Mouse (Mus musculus): ENCODE data around the gene Rft1. TPM values are rescaled to one million over a fixed set of nuclear protein-coding genes. Genes with fewer than 3 reads are reported as not detected.

The Rft1 gene
- 13.0 and 13.5 TPM in 2 replicates for total RNA-seq (2017)

DNA sequence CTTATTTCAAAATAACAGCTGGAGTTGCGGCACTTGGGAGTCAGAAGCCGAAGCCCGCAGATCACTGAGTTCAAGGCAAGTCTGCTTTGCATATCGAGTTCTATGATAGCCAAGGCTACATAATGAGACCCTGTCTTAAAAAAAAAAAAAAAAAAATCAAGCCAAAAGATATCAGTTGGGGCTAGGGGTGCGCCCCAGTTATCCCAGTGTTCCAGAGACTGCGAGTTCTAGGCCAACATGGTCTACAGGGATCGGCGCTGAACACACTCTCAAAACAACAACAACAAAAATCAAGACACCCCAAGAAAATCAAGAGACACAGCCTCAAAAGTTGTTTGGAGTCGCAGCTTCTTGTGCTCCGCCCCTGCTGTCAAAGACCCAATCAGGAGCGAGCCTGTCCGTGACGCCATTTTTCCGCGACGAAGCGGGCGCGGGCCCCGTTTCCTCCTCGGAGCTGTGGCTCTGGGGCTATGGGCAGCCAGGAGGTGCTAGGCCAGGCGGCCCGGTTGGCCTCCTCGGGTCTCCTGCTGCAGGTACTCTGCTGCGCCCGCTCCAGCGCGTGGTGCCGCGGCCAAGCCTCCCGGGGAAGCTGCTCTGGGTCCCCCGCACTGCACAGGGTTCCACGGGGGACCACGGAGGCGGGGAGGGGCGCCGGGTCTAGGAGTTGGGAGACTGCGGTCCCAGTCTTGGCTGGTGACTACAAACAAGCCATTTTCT, at the start of gene Rft1:
Gene Rft1, plus strand, starts transcription at position 418 of the 717 bp plus-strand sequence.
- peak; percentile 96 for ATAC-seq (ENCODE audit: extremely low read depth, insufficient number of reproducible peaks, low FRiP score, poor library complexity, severe bottlenecking)

GRCm38 (mm10) chr14:30606817-30607216, 47.3 kb upstream of the Rft1 start:
- no peak for ATAC-seq (ENCODE audit: extremely low read depth, insufficient number of reproducible peaks, low FRiP score, poor library complexity, severe bottlenecking)

DNA sequence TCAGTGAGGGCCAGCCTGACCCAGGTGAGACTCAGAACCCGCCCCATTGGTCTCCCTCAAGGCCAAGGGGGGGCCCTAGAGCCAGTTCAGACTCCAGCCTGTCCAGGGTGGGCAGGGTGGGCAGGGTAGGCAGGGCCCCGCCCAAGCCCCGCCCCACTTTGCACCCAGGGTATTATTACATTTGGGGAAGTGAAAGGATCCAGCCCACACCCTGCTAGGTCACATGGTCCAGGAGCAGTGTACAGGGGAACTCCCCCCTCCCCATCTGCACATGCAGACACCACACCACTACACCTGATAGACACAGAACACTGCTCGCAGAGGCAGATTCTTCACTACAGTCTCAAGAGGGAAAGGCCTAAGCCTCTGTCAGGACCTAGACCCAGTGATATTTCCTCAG, 46.5 kb upstream of the Rft1 start:
- ATAC-seq (ENCODE audit: extremely low read depth, insufficient number of reproducible peaks, low FRiP score, poor library complexity, severe bottlenecking) = peak; percentile 84

GRCm38 (mm10) chr14:30608176-30608575, 46.0 kb upstream of the Rft1 start:
- no peak for ATAC-seq (ENCODE audit: extremely low read depth, insufficient number of reproducible peaks, low FRiP score, poor library complexity, severe bottlenecking)

DNA sequence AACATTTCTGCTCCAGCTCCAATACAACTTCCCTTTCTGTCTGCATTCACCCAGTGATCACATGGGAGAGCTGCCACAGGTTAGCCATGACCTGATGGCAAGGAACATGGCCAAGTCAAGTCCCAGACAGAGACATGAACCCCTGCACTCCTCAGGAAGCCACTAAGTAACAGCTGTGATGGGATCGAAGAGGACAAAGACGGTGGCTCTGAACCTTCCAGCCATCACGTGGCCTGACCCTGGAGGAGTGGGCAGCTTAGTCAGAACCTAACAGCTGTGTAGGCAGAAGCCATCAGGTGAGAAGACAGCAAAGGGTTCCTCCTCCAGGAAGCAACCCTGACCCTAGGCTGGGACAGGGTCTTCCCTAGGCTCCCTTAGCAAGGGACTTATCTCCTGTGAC, 44.7 kb upstream of the Rft1 start:
- ATAC-seq (ENCODE audit: extremely low read depth, insufficient number of reproducible peaks, low FRiP score, poor library complexity, severe bottlenecking) = no peak

DNA sequence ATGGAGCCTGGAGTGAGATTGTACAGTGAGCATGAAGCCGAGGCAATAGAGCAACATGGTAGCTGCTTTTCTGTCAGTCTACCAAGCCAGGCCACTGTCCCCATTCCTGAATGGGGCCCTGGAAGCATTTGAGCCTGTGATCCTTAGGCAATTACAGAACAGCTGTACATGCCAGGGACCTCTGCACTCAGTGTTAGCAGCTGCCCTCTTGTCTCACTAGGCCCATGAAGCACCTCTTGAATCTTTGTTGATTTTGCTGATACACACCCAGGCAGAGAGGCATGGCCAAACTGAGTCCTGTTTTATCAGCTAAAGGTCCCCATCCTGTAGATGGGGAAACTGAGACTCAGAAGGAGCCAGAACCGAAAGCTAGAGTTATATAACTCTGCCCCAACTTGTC, 43.9 kb upstream of the Rft1 start:
- ATAC-seq (ENCODE audit: extremely low read depth, insufficient number of reproducible peaks, low FRiP score, poor library complexity, severe bottlenecking) = no peak

DNA sequence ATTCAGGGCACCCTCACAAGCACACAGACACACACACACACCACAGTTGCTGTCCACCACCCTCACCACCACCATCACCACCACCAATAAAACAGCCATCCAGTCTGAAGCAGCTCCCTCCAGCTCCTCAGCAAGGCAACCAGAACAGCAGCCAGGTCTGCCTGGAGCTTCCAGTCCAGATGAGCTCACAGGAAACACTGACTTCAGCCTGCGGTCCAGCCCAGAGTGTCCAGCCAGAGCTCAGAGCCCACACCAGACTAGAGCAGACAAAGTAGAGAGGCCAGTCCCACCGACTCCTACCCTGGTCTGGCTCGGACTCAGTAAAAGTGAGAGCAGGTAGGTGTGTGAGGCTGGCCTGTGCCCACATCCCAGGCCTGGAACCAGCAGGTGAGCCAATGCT, 43.2 kb upstream of the Rft1 start:
- no peak for ATAC-seq (ENCODE audit: extremely low read depth, insufficient number of reproducible peaks, low FRiP score, poor library complexity, severe bottlenecking)

DNA sequence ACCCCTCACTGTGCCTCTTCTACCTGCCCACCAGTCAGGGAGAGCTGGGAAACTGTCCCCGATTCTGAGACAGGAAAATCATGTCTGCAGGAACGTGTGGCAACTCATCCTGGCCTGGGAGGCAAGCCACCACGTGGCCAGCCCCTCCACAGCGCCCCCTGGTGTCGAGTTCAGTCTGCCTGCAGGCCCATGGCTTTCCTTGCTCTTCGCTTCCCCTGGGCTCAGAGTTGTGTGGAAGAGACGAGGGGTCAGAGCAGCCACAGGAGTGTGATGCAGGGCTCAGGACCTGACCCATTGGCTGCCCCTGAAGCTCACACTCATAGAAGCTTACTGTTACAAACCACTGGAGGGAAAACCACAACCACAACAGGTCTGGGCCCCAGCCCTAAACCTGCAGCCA, 41.6 kb upstream of the Rft1 start:
- peak; percentile 32 for ATAC-seq (ENCODE audit: extremely low read depth, insufficient number of reproducible peaks, low FRiP score, poor library complexity, severe bottlenecking)

DNA sequence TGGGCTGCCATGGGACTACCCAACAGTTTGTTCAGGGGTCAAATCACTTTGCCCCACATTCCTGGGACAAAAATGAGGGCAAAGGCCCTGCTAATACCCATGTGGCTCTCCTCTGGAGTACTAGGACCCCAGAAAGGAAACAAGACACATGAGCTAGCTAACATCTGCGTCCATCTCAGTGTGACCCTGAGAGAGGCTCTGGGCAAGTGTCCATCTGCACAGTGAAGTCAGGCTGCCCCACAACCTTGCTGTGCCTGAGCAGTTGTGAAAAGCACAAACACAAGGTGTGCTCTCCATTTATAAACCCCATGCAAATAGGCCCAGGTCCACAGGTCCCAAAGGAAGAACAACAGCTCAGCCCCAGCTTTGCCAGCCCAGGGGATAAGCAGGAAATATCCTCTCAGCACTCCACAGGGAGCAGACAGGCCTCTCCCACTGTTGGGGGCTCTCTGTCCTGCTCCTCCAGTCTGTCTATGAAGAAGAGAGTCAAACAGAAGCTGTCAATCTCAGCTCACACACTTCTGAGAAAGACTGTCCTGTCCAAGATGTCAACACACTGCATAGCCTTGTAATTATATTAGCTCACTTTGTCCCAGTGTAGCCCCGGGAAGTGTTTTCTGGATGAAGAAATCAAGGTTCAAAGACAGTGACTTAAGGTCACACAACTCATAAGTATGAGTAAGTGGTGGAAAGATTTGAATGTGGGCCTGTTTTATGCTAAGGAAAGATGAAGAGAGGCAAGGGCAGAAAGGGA, 41.0 kb upstream of the Rft1 start:
- ATAC-seq (ENCODE audit: extremely low read depth, insufficient number of reproducible peaks, low FRiP score, poor library complexity, severe bottlenecking) = no peak

DNA sequence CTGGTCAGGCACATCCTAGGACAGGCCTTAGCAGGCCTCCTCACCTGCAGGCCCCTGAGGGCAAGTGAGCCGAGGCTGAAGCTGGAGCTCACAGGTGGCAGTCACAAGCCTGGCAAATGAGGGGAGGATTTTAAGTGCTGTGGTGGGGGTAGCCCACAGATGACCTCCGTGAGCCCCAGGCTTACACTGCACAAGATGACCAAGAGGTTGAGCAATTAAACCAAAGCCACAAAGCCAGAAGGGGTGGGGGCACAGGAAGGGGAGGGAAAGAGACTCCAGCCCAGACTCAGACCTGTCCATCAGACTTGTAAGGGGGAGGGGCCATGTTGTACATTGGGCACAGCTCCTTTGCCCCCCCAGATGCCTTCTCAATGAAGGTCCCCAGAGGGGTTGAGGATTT, 37.4 kb upstream of the Rft1 start:
- ATAC-seq (ENCODE audit: extremely low read depth, insufficient number of reproducible peaks, low FRiP score, poor library complexity, severe bottlenecking) = peak; percentile 39; the same call in 1 of the 2 replicates

GRCm38 (mm10) chr14:30618746-30619275, 35.3 kb upstream of the Rft1 start:
- no peak for ATAC-seq (ENCODE audit: extremely low read depth, insufficient number of reproducible peaks, low FRiP score, poor library complexity, severe bottlenecking)

GRCm38 (mm10) chr14:30619982-30620578, 34.1 kb upstream of the Rft1 start:
- peak; percentile 64 for ATAC-seq (ENCODE audit: extremely low read depth, insufficient number of reproducible peaks, low FRiP score, poor library complexity, severe bottlenecking)

DNA sequence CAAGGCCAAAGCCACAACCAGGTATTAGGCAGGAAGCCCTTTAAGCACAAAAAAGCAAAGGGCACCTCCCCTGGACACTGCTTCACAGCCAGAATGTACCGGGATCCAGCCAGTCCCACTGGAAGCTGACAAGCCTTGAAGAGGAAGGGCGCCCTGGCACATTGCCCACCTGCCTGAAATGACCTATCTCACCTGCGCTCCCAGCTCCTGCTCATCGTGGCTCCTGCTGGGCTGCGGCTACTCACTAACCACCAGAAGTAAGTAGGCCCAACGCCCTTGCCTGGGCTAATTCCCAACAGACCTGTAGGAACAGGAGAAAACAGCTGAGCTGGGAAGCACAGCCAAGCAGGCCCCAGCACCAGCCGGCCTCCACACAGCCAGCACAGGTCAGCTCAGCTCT, 32.0 kb upstream of the Rft1 start:
- ATAC-seq (ENCODE audit: extremely low read depth, insufficient number of reproducible peaks, low FRiP score, poor library complexity, severe bottlenecking) = no peak

DNA sequence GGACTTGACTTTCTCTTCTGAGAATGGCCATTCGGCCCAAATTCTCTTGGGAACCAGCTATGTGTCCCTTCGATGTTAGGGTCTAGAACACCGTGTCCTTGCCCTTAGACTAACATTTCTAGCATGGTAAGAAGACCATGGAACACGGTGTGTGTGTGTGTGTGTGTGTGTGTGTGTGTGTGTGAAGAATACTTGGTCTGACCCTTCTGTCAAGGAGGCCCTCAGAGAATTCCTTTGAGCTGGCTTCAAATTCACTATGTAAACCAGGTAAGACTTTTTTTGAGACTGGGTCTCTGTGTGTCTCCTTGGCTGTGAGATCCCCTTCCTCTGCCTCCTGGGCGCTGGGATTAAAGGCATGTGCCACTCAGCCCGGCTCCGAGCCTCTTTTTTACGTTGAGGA, 31.6 kb upstream of the Rft1 start:
- ATAC-seq (ENCODE audit: extremely low read depth, insufficient number of reproducible peaks, low FRiP score, poor library complexity, severe bottlenecking) = no peak

DNA sequence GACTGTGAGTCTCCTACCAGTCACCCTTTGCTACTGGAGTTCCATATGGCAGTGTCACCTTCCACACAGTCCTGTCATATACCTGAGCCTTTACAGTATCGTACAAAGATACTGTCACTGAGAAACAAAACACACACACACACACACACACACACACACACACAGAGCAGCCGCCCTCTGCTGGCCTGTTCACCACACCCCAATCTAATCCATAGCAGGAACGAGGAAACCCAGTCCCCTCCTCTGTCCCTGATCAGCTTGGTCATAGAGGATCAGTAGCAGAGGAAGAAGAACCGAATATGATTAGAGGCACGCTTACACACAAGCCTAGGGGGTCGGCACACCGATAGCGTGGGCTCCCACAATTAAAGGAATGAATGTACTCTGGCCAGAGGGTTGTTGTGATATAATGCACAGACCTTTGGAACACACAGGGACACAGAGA, 29.9 kb upstream of the Rft1 start:
- no peak for ATAC-seq (ENCODE audit: extremely low read depth, insufficient number of reproducible peaks, low FRiP score, poor library complexity, severe bottlenecking)

DNA sequence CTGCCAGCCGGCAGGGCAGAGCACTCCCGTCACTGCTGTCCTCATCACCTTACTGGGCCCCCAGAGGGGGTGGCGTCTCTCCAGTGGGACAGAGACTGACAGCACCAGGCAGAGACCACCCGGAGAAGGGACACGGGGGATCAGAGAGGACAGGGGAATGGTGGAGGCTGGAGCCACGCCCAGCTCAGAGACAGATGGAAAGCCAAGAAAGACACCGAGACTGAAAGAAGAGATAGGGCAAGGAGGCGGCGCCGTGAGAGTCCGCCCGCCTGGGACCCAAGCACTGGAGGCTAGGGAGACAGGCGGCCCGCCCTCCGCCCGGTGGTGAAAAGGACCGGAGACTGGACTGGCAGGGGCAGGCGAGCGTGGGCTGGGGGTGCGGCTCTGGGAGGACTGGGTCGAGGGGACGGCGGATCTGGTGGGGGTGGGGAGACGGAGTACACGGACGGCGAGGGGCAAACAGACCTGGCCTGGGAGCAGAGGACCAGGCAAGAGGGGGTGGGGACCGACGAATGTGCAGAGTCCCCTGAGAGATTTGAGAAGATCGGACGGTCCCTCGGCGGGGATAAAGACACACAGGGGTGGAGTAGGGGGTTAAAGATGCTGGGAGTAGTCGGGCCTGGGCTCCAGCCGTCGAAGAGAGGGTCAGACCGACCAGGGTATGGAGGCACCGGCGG, 28.9 kb upstream of the Rft1 start:
- ATAC-seq (ENCODE audit: extremely low read depth, insufficient number of reproducible peaks, low FRiP score, poor library complexity, severe bottlenecking) = no peak

DNA sequence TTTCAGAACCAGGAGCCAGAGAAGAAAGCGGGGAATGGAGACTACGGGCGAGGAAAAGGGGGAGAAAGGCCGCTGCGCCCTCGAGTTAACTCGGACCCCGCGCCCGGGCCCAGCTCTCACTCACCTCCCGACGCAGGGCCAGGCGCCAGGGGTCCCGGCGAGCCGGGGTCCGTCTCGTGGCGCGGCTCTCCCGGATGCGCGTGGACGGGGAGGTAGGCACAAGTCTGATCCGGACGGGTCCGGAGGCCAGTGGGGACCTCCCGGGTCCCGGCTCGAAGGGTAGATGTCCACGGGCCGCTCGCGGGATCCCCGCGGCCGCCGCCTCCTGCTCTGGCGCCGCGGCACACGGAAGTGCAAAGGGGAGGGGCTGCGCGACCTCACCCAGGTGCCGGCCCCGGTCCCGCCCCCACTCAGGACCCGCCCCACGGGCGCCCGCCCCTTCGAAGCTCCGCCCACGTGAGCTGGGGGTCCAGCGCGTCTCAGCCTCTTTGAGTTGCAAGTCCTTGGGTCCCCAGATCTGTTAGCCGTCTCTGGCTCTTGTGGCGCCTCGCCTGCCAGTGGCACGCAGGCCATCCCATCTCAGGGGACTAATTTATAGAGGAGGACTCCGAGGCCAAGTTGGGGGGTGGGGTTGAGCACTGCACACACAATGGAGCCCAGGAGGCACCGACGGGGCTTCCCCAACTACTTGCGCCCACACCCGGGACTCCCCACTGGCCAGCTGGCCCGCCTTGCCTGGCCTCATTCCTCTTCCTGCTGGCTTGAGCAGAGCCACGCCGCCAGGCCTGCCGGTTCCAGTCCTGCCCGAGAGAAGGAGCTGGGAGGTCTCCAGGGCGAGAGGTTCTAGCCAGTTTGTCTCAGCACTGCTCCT, 28.1 kb upstream of the Rft1 start, which contains the start of gene Prkcd:
Gene Prkcd, minus strand, starts transcription at position 355 of the 871 bp plus-strand sequence.
- peak; percentile 61 for ATAC-seq (ENCODE audit: extremely low read depth, insufficient number of reproducible peaks, low FRiP score, poor library complexity, severe bottlenecking)
